Mouse (Mus musculus): Measurements from ENCODE around the gene Syt2. TPM values are rescaled to one million over a fixed set of nuclear protein-coding genes. Genes with fewer than 3 reads are reported as not detected.

The Syt2 gene
- polyA plus RNA-seq, 2 experiments = 0.04 TPM; not detected in 1

DNA sequence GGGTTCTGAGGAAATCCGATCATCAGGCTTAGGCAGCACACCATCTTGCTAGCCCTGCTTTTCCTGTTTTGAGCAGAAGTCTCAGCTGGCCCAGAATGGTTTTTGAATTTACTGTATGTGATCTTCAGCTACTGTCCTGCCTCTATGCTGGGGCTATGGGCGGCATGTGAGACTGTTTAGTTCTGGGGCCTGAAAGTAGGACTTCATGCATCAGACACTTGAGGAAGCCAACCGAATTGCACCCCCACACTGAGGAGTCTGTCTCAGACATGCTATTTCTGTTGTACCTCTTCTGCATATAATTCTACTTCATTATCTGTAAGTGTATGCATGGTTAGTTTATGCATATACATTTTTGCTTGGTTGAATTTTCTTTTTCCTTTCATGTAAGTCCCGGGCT is 21.2 kb upstream of the Syt2 start:
- ATAC-seq (ENCODE audit: insufficient read depth) (no peak), DNase-seq (ENCODE audit: low read depth in 3 of 3, low spot score in 3 of 3) (no peak)
- Histone ChIP-seq H3K9ac (replicated peaks) (no peak overlapping the region), H3K4me3 (ENCODE audit: insufficient read depth in 1 of 2, low read depth in 2 of 2, low read length in 2 of 2) (no peak overlapping the region), H3K27me3 (ENCODE audit: control insufficient read depth, insufficient read depth, low read length) (no peaks in the 10 kb centered on the region), H3K36me3 (replicated peaks; ENCODE audit: control insufficient read depth, insufficient read depth, low read depth) (peaks cover 7% of the 10 kb centered on the region), H3K4me2 (ENCODE audit: low read depth) (no peak overlapping the region), H3K4me1 (replicated peaks; ENCODE audit: control insufficient read depth in 2 of 2, insufficient read depth in 2 of 2, low read length in 1 of 2) (peaks cover 0 to 7% of the 10 kb centered on the region in 2 experiments; a peak in 2 of 4 replicates), H3K27ac (no peak overlapping the region), H3K9me3 (ENCODE audit: control insufficient read depth, low read length) (no peaks in the 10 kb centered on the region)
- TF ChIP-seq EP300 (IDR thresholded peaks at IDR 0.05; ENCODE audit: low read depth) (no peak), CTCF (IDR thresholded peaks at IDR 0.05; ENCODE audit: low read depth) (no peak)
- 73% methylated on average over 4 of the region's 4 CpGs for WGBS (ENCODE audit: insufficient replicate concordance)

DNA sequence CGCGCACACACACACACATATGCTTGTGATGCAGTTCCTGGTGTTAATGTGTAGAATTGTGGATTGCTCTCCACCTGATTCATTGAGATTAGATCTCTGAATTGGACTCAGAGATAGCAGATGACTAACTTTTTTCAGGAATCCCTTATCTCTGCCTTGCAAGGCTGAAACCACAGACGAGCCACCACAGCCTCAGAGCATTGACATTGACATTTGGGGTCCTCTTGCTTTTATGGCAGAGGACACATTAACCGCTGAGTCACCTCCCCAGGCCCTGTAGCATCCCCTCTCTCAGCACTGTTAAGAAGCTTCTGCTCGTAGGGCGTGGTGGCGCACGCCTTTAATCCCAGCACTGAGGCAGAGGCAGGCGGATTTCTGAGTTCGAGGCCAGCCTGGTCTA is 17.0 kb upstream of the Syt2 start:
- Histone ChIP-seq H3K27me3 (ENCODE audit: control insufficient read depth, insufficient read depth, low read length) (no peaks in the 10 kb centered on the region), H3K27ac (no peak overlapping the region), H3K36me3 (replicated peaks; ENCODE audit: control insufficient read depth, insufficient read depth, low read depth) (peaks cover 4% of the 10 kb centered on the region), H3K4me1 (replicated peaks; ENCODE audit: control insufficient read depth in 2 of 2, insufficient read depth in 2 of 2, low read length in 1 of 2) (peaks cover 0 to 7% of the 10 kb centered on the region in 2 experiments; a peak in 2 of 4 replicates), H3K4me2 (ENCODE audit: low read depth) (no peak overlapping the region), H3K4me3 (ENCODE audit: insufficient read depth in 1 of 2, low read depth in 2 of 2, low read length in 2 of 2) (no peak overlapping the region), H3K9ac (replicated peaks) (no peak overlapping the region), H3K9me3 (ENCODE audit: control insufficient read depth, low read length) (no peaks in the 10 kb centered on the region)
- TF ChIP-seq CTCF (IDR thresholded peaks at IDR 0.05; ENCODE audit: low read depth) = no peak
- TF ChIP-seq EP300 (IDR thresholded peaks at IDR 0.05; ENCODE audit: low read depth) = no peak
- ATAC-seq (ENCODE audit: insufficient read depth) = no peak
- WGBS (ENCODE audit: insufficient replicate concordance) = 52% methylated on average over 10 of the region's 10 CpGs
- no peak for DNase-seq (ENCODE audit: low read depth in 3 of 3, low spot score in 3 of 3)

- Histone ChIP-seq H3K4me1 (replicated peaks; ENCODE audit: control insufficient read depth in 2 of 2, insufficient read depth in 2 of 2, low read length in 1 of 2) (peaks cover 0 to 6% of the 10 kb centered on the region in 2 experiments; a peak in 2 of 4 replicates), H3K27me3 (ENCODE audit: control insufficient read depth, insufficient read depth, low read length) (no peaks in the 10 kb centered on the region), H3K9me3 (ENCODE audit: control insufficient read depth, low read length) (no peaks in the 10 kb centered on the region), H3K9ac (replicated peaks) (no peak overlapping the region), H3K4me3 (ENCODE audit: insufficient read depth in 1 of 2, low read depth in 2 of 2, low read length in 2 of 2) (no peak overlapping the region), H3K4me2 (ENCODE audit: low read depth) (no peak overlapping the region), H3K36me3 (replicated peaks; ENCODE audit: control insufficient read depth, insufficient read depth, low read depth) (no peaks in the 10 kb centered on the region; the same call in 1 of the 2 replicates), H3K27ac (no peak overlapping the region)
- TF ChIP-seq EP300 (IDR thresholded peaks at IDR 0.05; ENCODE audit: low read depth) (no peak), CTCF (IDR thresholded peaks at IDR 0.05; ENCODE audit: low read depth) (no peak)
- no peak for DNase-seq (ENCODE audit: low read depth in 3 of 3, low spot score in 3 of 3)
- no peak for ATAC-seq (ENCODE audit: insufficient read depth)
- WGBS (ENCODE audit: insufficient replicate concordance) = 61% methylated on average over 7 of the region's 7 CpGs
Observed at GRCm38 (mm10) chr1:134634296-134634695, 12.2 kb upstream of the Syt2 start.

- H3K36me3 ChIP-seq (replicated peaks; ENCODE audit: control insufficient read depth, insufficient read depth, low read depth) = no peaks in the 10 kb centered on the region; the same call in 1 of the 2 replicates
- H3K4me3 ChIP-seq (ENCODE audit: insufficient read depth in 1 of 2, low read depth in 2 of 2, low read length in 2 of 2) = no peak overlapping the region
- no peaks in the 10 kb centered on the region for H3K27me3 ChIP-seq (ENCODE audit: control insufficient read depth, insufficient read depth, low read length)
- DNase-seq (ENCODE audit: low read depth in 3 of 3, low spot score in 3 of 3) (no peak), ATAC-seq (ENCODE audit: insufficient read depth) (no peak)
- no peaks in the 10 kb centered on the region for H3K9me3 ChIP-seq (ENCODE audit: control insufficient read depth, low read length)
- no peaks in the 10 kb centered on the region; a peak in 1 of 4 replicates for H3K4me1 ChIP-seq (replicated peaks; ENCODE audit: control insufficient read depth in 2 of 2, insufficient read depth in 2 of 2, low read length in 1 of 2)
- H3K9ac ChIP-seq (replicated peaks) = no peak overlapping the region
- H3K4me2 ChIP-seq (ENCODE audit: low read depth) = no peak overlapping the region
- no peak overlapping the region for H3K27ac ChIP-seq
- WGBS (ENCODE audit: insufficient replicate concordance) = 58% methylated on average over 3 of the region's 3 CpGs
- TF ChIP-seq CTCF (IDR thresholded peaks at IDR 0.05; ENCODE audit: low read depth) = no peak
- TF ChIP-seq EP300 (IDR thresholded peaks at IDR 0.05; ENCODE audit: low read depth) = no peak
Observed at GRCm38 (mm10) chr1:134636245-134636644, 10.2 kb upstream of the Syt2 start.

- no peak overlapping the region for H3K9ac ChIP-seq (replicated peaks)
- ATAC-seq (ENCODE audit: insufficient read depth) (no peak), DNase-seq (ENCODE audit: low read depth in 3 of 3, low spot score in 3 of 3) (no peak)
- H3K4me3 ChIP-seq (ENCODE audit: insufficient read depth in 1 of 2, low read depth in 2 of 2, low read length in 2 of 2) = no peak overlapping the region
- no peaks in the 10 kb centered on the region for H3K27me3 ChIP-seq (ENCODE audit: control insufficient read depth, insufficient read depth, low read length)
- no peak overlapping the region for H3K27ac ChIP-seq
- 7% methylated on average over 3 of the region's 3 CpGs for WGBS (ENCODE audit: insufficient replicate concordance)
- no peak for TF ChIP-seq EP300 (IDR thresholded peaks at IDR 0.05; ENCODE audit: low read depth)
- peak; percentile 49 for TF ChIP-seq CTCF (IDR thresholded peaks at IDR 0.05; ENCODE audit: low read depth)
- no peaks in the 10 kb centered on the region for H3K9me3 ChIP-seq (ENCODE audit: control insufficient read depth, low read length)
- H3K4me1 ChIP-seq (replicated peaks; ENCODE audit: control insufficient read depth in 2 of 2, insufficient read depth in 2 of 2, low read length in 1 of 2) = no peaks in the 10 kb centered on the region; a peak in 1 of 4 replicates
- no peak overlapping the region for H3K4me2 ChIP-seq (ENCODE audit: low read depth)
- H3K36me3 ChIP-seq (replicated peaks; ENCODE audit: control insufficient read depth, insufficient read depth, low read depth) = no peaks in the 10 kb centered on the region
Observed at GRCm38 (mm10) chr1:134636684-134637083, 9.8 kb upstream of the Syt2 start.

Data from liver, embryonic 14.5 days (tissue).